8 mouse cellular contexts compared by ENCODE assay signal in the genomic region with DNA sequence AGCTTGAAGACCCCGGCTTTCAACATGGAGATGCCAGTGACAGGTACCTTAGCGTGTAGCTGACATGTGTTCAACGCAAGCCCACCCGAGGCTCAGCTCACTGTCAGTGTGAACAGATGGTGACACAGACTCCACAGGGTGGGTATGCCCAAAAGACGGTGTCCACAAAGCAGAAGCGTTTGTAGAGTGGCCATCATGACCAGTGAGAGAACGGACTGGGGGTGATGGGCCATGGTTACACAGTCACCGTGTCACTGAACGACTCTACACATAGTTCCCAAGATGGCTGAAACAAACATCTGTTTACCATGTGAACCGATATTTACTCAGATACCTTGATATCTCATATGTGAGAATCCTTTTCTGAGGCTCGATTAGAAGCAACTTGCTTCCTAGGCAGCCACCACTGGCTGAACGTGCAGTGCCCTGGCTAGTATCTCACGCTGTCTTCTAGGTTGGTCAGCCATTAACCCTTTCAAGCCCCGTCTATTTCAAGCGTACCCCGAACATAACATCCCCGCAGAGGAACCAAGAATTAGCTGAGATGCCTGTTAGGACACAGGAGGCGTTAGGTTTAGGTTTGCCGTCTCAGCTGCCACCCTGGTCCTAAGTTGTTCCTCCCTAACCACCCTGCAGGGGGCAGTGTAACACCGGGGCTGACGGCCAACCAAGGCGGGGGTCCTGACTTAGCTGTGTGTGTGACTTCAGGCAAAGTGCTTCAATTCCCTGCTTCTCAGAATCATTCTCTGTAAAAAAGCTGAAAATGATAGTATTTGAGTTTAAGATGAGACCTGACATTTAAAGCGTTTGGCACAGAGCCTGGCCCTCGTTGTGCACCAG. TPM values are rescaled to one million over a fixed set of nuclear protein-coding genes. Genes with fewer than 3 reads are reported as not detected.
DNase-seq lines count a peak whose midpoint lies in the region; ATAC-seq and TF ChIP-seq lines count a peak whose summit lies in the region.

No protein-coding gene starts in this region.

- 42% methylated on average over 24 of the region's 24 CpGs for WGBS in heart, embryonic 12.5 days
- 46% methylated on average over 24 of the region's 24 CpGs for whole genome bisulfite sequencing in limb, embryonic 14.5 days
- 45% methylated on average over 24 of the region's 24 CpGs for WGBS in midbrain, postnatal 0 days

- ATAC-seq in heart, embryonic 12.5 days (ENCODE audit: insufficient number of reproducible peaks, low FRiP score) = no peak
- peak; percentile 58; the same call in 1 of the 2 replicates for ATAC-seq in limb, embryonic 14.5 days (ENCODE audit: low FRiP score, low read depth)
- ATAC-seq in midbrain, postnatal 0 days (ENCODE audit: low FRiP score) = peak; percentile 82

- H3K4me2 ChIP-seq in heart, embryonic 12.5 days = no peak overlapping the region
- no peak overlapping the region for H3K4me2 ChIP-seq in limb, embryonic 14.5 days (replicated peaks; ENCODE audit: low read depth, low read length, severe bottlenecking)
- no peak overlapping the region for H3K4me2 ChIP-seq in midbrain, postnatal 0 days (ENCODE audit: low read depth, low read length, poor library complexity, severe bottlenecking)

- H3K36me3 ChIP-seq in heart, embryonic 12.5 days = no peaks in the 10 kb centered on the region
- no peaks in the 10 kb centered on the region for H3K36me3 ChIP-seq in limb, embryonic 14.5 days (ENCODE audit: control insufficient read depth, insufficient read depth, low read length)
- H3K36me3 ChIP-seq in midbrain, postnatal 0 days (ENCODE audit: insufficient read depth, low read length) = no peaks in the 10 kb centered on the region

- peaks cover 47% of the 10 kb centered on the region for H3K27me3 ChIP-seq in heart, embryonic 12.5 days (replicated peaks)
- H3K27me3 ChIP-seq in limb, embryonic 14.5 days (ENCODE audit: control insufficient read depth, insufficient read depth, low read length) = 0 out of 2 replicates have a peak, but pooled peaks cover 4% of the 10 kb centered on the region
- H3K27me3 ChIP-seq in midbrain, postnatal 0 days (ENCODE audit: insufficient read depth, low read length) = no peaks in the 10 kb centered on the region

- TF ChIP-seq POLR2A in limb, embryonic 14.5 days (IDR thresholded peaks at IDR 0.05; ENCODE audit: borderline replicate concordance, extremely low read depth, insufficient read depth, insufficient read length) = no peak

- H3K9me3 ChIP-seq in heart, embryonic 12.5 days (replicated peaks) = no peaks in the 10 kb centered on the region
- H3K9me3 ChIP-seq in limb, embryonic 14.5 days (ENCODE audit: control insufficient read depth, low read length) = no peaks in the 10 kb centered on the region
- H3K9me3 ChIP-seq in midbrain, postnatal 0 days (ENCODE audit: low read length) = no peaks in the 10 kb centered on the region

- H3K4me1 ChIP-seq in heart, embryonic 12.5 days (replicated peaks) = peaks cover 10% of the 10 kb centered on the region; the same call in 1 of the 2 replicates
- 0 out of 2 replicates have a peak, but pooled peaks cover 4% of the 10 kb centered on the region for H3K4me1 ChIP-seq in limb, embryonic 14.5 days (ENCODE audit: control insufficient read depth, insufficient read depth, low read length)
- H3K4me1 ChIP-seq in midbrain, postnatal 0 days (ENCODE audit: insufficient read depth, low read length) = peaks cover 3% of the 10 kb centered on the region; the same call in 1 of the 2 replicates

- no peak overlapping the region for H3K27ac ChIP-seq in heart, embryonic 12.5 days (ENCODE audit: poor library complexity, severe bottlenecking)
- H3K27ac ChIP-seq in limb, embryonic 14.5 days (replicated peaks; ENCODE audit: low read depth, low read length) = no peak overlapping the region
- H3K27ac ChIP-seq in midbrain, postnatal 0 days (ENCODE audit: low read depth, low read length) = 0 out of 2 replicates have a peak overlapping the region, but pooled peaks have one; percentile 32

- no peak overlapping the region for H3K9ac ChIP-seq in heart, embryonic 12.5 days
- no peak overlapping the region for H3K9ac ChIP-seq in limb, embryonic 14.5 days (ENCODE audit: low read depth, low read length, severe bottlenecking)
- 0 out of 2 replicates have a peak overlapping the region, but pooled peaks have one; percentile 33 for H3K9ac ChIP-seq in midbrain, postnatal 0 days (replicated peaks; ENCODE audit: low read length, poor library complexity, severe bottlenecking)

- TF ChIP-seq CTCF in midbrain, postnatal 0 days (IDR thresholded peaks at IDR 0.05) = peak; percentile 99

- peak; percentile 9 for DNase-seq in heart, adult 8-10 months (ENCODE audit: low spot score)
- DNase-seq in cerebellum, adult 8-10 months = peak; percentile 67
- peak; percentile 64 to 82 for DNase-seq in frontal cortex, postnatal 10 days (ENCODE audit: low spot score in 2 of 2)
- DNase-seq in kidney, adult 9 months = peak; percentile 31
- peak; percentile 35 for DNase-seq in limb, embryonic 14.5 days (ENCODE audit: low spot score)
- DNase-seq in midbrain, postnatal 0 days (ENCODE audit: low spot score) = peak; percentile 79
- DNase-seq in thymus, postnatal 14 days = peak; percentile 77

- H3K4me3 ChIP-seq in heart, embryonic 12.5 days = no peak overlapping the region
- no peak overlapping the region for H3K4me3 ChIP-seq in limb, embryonic 14.5 days (replicated peaks; ENCODE audit: low read length)
- no peak overlapping the region for H3K4me3 ChIP-seq in midbrain, postnatal 0 days (ENCODE audit: low read depth, low read length)

RNA-seq across cellular contexts. Expression of a gene that starts 10.9 kb away (rescaled TPM):
- under 1 TPM; 0.08 to 0.35 (median 0.20) TPM for total RNA-seq in heart, adult 8-10 months (2022)
- 0.22 and 0.24 TPM in 2 replicates for polyA plus RNA-seq in heart, embryonic 12.5 days (2016; fragmentation: Nextera tagmentation; extraction: Ambion mirVana)
- 0.42 and 0.53 TPM in 2 replicates for polyA plus RNA-seq in limb, embryonic 14.5 days (2012; rRNA removed)
- polyA plus RNA-seq in limb, embryonic 14.5 days (2014; fragmentation: Nextera tagmentation; extraction: Ambion mirVana) = 0.22 and 0.45 TPM in 2 replicates
- 2.5 and 4.7 TPM in 2 replicates for total RNA-seq in midbrain, postnatal 0 days (2014; rRNA removed)
- 3.3 and 3.8 TPM in 2 replicates for polyA plus RNA-seq in midbrain, postnatal 0 days (2015; fragmentation: Nextera tagmentation; extraction: Ambion mirVana)

RNA-seq across cellular contexts. Expression of a gene that starts 55.9 kb away (rescaled TPM):
- total RNA-seq in heart, adult 8-10 months (2022) = 1 to 10 TPM; 3.3 to 5.0 (median 4.0) TPM
- polyA plus RNA-seq in heart, embryonic 12.5 days (2016; fragmentation: Nextera tagmentation; extraction: Ambion mirVana) = 7.8 and 9.0 TPM in 2 replicates
- polyA plus RNA-seq in limb, embryonic 14.5 days (2012; rRNA removed) = 17.2 and 21.9 TPM in 2 replicates
- polyA plus RNA-seq in limb, embryonic 14.5 days (2014; fragmentation: Nextera tagmentation; extraction: Ambion mirVana) = 17.2 and 17.6 TPM in 2 replicates
- 6.3 and 10.2 TPM in 2 replicates for total RNA-seq in midbrain, postnatal 0 days (2014; rRNA removed)
- 9.9 and 10.7 TPM in 2 replicates for polyA plus RNA-seq in midbrain, postnatal 0 days (2015; fragmentation: Nextera tagmentation; extraction: Ambion mirVana)

RNA-seq across cellular contexts. Expression of a gene that starts 56.3 kb away (rescaled TPM):
- total RNA-seq in heart, adult 8-10 months (2022) = 10 to 100 TPM; 14.7 to 20.0 (median 16.6) TPM
- polyA plus RNA-seq in heart, embryonic 12.5 days (2016; fragmentation: Nextera tagmentation; extraction: Ambion mirVana) = 10.5 and 12.1 TPM in 2 replicates
- 15.3 and 15.7 TPM in 2 replicates for polyA plus RNA-seq in limb, embryonic 14.5 days (2012; rRNA removed)
- polyA plus RNA-seq in limb, embryonic 14.5 days (2014; fragmentation: Nextera tagmentation; extraction: Ambion mirVana) = 18.6 and 21.5 TPM in 2 replicates
- 12.0 and 12.6 TPM in 2 replicates for total RNA-seq in midbrain, postnatal 0 days (2014; rRNA removed)
- polyA plus RNA-seq in midbrain, postnatal 0 days (2015; fragmentation: Nextera tagmentation; extraction: Ambion mirVana) = 12.3 and 13.9 TPM in 2 replicates

Comparison
In these comparisons a context has a peak if more than half of its experiments do, and no peak if none do; other contexts are left out.
1. DNase-seq: peak in every context shown above with its lines; median percentile 79 in midbrain, postnatal 0 days; 77 in thymus, postnatal 14 days; 73 in frontal cortex, postnatal 10 days; 67 in cerebellum, adult 8-10 months; 35 in limb, embryonic 14.5 days; 31 in kidney, adult 9 months; 9 in heart, adult 8-10 months.